Mouse (Mus musculus) skeletal muscle tissue, adult 2 months (tissue): ENCODE results near the gene Wfdc8.
"Not testable (repeated sequence)": the region's sequence is repeated elsewhere in the genome, so short reads cannot be mapped to it uniquely, and the experiment has no call there.

Experiments
- DNase-seq: peaks from one replicate; pipeline ENCODE4 v3.0.0-alpha.2; 2012; ENCODE audit warnings: low read depth, low spot score

The Wfdc8 gene

DNA sequence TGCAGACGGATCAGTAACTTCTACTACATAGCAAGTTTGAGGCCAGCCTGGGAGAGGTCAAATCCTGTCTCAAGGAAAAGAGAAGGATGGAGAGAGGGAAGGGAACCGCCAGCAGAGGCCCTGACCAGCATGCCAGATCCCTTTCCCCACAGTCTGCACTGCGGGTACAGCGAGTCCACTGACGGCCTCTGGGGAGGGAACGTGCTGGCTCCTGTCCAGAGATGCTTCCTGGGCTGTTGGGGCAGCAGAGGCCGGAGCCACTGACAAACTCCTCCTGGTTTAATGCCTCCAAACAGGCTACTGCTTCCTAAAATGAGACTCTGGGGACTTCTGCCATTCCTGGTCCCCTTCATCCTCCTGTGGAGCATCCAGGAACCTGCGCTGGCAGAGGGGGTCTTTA, at the start of gene Wfdc8, which contains the start of gene Wfdc6b:
Gene Wfdc8 (minus strand): TSS at position 156 of the 400 bp plus-strand sequence.
Gene Wfdc6b (plus strand): TSS at position 52 of the 400 bp plus-strand sequence.
- not testable (repeated sequence) for DNase-seq

- DNase-seq = no peak
Measured at GRCm38 (mm10) chr2:164656483-164656882, 43.1 kb upstream of the Wfdc8 start, which contains the start of gene Wfdc9. Wfdc9 (minus strand) TSS chr2:164656583.

GRCm38 (mm10) chr2:164655858-164656257, 42.4 kb upstream of the Wfdc8 start, which contains the start of gene Wfdc10:
Wfdc10 (plus strand) TSS chr2:164656046.
- DNase-seq = no peak

DNA sequence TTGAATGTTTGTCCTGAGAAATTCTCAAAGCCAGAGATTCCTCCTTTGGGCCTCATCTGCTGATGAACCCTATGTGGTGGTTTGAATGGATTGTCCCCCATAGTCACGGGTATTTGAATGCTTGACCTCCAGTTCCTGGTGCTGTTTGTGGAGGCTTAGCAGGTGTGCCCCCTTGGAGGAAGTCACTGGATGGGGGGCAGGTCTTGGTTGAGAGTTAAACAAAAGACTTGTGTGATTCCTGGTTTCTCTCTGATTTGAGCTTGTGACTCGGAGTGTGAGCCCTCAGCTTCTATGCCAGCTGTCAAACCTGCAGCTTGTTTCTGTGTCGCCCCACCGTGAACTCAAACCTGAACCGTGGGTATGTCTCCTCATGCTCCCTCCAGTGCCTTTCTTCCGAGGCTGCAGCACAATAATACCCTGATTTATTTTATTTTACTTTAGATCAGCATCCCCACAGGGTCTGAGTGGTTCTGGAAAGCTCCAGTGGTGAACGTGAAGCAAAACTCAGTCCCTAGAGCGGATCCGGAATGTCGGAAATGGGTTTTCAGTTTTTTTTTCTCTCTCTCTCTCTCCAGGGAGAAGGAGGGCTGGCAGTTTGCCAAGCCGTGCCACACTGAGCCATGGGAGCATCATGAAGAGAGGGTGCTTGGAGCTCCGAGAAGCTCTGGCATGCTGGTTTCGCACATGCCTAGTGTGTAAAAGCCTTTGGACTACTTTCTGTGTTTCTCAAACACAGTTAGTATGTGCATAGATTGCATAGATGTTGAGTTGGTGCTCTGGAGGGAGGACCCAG, 28.7 kb upstream of the Wfdc8 start:
- DNase-seq = no peak

DNA sequence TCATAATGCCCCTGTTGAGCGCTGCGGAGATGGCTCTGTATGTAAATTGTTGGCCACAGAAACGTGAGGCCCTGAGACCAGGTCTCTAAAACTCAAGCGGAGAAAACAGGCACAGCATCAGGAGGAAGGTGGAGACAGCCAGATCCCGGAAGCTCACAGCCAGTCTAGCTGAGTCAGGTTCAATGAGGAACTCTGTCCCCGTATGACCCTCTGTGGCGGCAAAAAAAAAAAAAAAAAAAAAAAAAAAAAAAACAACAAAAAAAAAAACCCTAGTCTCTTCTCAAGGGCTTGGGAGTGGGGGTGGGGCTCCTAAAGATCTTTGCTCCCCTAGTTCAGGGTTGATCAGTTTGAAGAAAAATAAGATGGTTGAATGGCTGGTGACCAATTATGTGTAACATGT, 27.7 kb upstream of the Wfdc8 start:
- DNase-seq = no peak

DNA sequence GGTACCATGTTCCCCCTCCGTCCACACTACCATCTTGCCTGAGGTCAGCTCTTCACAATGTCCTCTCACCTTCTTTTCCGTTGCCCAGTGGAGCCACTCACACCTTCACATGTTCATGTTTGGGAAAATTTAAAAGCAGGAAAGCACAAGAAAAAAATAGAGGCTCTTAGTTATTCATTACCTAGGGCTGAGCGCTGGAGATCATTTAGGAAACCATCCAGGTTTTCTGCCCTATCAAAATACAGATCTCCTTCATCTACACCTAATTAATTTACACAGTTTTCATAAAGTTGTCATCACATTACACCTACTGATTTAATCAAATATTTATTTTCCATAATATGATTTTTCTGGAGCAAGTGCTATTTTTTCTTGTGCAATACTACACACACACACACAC, 25.3 kb upstream of the Wfdc8 start, which contains the start of gene Wfdc16:
Gene Wfdc16 (minus strand): TSS at position 101 of the 400 bp plus-strand sequence.
- no peak for DNase-seq

DNA sequence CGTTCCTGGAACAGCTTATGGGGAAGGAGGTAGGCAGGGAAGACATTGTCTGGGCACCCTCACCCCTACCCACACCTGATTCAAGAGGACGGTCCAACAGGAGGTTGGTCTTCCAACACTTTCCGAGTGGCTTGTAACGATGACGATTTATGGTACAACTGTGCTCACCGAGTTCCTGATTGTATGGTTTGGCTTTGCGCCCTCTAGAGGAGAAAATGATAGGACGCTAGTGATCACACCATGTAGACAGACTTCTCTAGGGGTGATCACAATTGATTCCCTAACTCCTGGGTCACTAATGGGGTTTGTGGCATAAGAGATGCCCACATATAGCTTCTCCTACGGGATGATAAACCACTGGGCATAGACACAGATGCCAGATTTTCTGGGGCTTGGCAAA, 21.8 kb upstream of the Wfdc8 start:
- DNase-seq = no peak

GRCm38 (mm10) chr2:164621775-164622174, 8.3 kb upstream of the Wfdc8 start:
- DNase-seq = no peak

- no peak for DNase-seq
Measured at GRCm38 (mm10) chr2:164619050-164619449, 5.6 kb upstream of the Wfdc8 start.

DNA sequence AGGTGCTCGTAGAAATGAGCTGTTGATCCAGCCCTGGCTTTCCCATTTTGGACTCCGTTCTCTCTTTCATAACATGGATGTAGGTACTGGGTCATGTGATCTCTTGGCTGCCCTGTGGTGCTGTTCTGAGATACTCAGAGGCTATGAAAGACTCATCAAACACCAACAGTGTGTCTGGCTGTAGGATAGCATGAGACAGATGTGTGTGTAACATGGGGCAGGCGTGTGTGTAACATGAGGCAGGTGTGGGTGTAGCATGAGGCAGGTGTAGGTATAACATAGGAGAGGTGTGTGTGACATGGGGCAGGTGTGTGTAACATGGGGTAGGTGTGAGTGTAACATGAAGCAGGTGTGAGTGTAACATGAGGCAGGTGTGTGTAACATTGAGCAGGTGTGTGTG, 2.0 kb upstream of the Wfdc8 start:
- no peak for DNase-seq

DNA sequence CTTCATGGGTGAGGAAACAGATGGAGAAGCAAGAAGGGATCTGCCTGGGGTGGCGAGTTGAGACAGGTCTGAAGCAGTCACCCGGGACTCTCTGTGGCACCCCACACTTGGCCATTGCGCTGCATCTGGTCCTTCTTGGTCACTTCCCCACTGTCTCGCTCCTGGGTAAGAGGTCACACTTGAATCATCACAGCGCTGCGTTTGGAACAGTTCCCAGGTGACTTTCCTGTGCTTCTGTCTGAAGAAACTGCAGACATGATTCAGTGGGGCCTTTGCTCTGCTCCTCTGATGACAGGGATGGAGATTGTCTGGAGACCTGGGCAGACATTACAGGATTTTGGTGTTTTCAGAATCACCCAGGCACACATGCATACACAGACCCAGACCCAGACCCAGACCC, 4.6 kb downstream of the Wfdc8 start:
- no peak for DNase-seq

GRCm38 (mm10) chr2:164604411-164604810, 9.0 kb downstream of the Wfdc8 start:
- no peak for DNase-seq

DNA sequence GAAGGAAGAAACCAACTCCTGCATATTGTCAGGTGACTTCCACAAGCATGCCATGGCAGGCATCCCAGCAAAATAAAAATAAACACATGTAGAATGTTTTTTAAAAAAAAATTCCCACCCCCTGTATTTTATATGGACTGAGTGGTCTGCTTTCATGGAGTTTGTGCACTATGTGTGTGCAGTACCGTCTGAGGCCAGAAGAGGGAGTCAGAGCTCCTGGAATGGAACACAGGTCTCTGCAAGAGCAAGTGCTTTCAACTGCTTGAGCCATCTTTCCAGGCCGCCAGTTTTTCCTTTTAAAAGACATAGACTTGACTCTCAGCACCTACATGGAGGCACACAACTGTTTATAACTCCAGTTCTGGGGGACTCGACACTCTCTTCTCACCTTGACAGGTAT, 9.9 kb downstream of the Wfdc8 start:
- no peak for DNase-seq

DNA sequence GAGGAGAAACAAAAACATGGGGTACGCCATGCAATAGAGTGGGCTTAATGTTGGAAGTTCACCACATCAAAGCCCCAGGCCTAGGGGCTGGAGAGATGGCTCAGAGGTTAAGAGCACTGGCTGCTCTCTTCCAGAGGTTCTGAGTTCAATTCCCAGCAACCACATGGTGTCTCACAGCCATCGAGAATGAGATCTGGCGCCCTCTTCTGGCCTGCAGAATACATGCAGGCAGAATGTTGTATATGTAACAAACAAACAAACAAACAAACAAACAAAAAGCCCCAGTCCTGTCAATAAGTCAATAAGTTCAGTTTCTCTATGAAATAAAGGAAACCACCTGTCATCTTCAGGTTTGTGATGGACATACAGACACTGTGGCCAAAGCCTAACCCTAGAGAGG, 13.2 kb downstream of the Wfdc8 start:
- DNase-seq = no peak

- DNase-seq = no peak
Measured at GRCm38 (mm10) chr2:164593494-164593893, 19.9 kb downstream of the Wfdc8 start, which contains the start of gene Eppin. Eppin (minus strand) TSS chr2:164593594.

DNA sequence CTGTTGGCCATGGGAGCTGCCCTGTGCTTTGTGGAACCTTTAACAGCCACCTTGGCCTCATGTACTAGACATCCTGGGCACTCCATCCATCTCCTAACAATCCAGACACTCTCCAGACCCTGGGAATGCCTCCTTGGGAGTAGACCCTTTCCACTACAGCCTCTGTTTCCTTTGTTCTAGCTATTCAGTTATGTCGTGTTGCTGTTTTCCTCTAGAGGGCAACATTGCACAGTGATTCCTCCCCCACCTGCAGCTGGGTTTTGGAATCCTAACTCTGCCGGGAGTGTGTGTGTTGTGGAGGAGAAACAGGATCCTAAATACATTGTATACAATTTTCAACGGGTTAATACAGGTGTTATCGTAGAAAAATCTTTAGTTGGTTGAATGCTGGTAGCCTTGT, 21.4 kb downstream of the Wfdc8 start:
- DNase-seq = no peak

DNA sequence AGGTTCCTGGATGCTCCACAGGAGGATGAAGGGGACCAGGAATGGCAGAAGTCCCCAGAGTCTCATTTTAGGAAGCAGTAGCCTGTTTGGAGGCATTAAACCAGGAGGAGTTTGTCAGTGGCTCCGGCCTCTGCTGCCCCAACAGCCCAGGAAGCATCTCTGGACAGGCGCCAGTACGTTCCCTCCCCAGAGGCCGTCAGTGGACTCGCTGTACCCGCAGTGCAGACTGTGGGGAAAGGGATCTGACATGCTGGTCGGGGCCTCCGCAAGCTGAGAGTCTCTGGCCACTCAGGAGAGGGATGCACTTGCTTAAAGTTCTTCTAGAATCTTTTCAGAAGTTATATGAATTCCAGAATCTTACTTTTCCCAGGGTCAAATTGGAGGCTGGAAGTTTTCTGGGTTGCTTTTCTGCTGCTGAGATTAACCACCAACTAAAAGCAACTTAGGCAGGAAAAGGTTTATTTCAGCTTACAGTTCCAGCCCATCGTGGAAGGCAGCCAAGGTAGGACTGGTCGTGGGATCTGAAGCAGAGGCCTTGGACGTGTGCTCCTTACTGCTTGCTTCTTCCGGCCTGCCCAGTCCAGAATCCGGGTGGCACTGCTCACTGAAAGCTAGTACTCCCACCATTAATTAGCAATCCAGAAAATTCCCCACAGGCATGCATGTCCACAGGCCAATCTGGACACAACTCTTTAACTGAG, 28.3 kb downstream of the Wfdc8 start, which contains the start of gene Wfdc6a:
Gene Wfdc6a (minus strand): TSS at position 423 of the 701 bp plus-strand sequence.
- DNase-seq = peak; percentile 5

- DNase-seq = not testable (repeated sequence)
Measured at GRCm38 (mm10) chr2:164573359-164573758, 40.1 kb downstream of the Wfdc8 start, which contains the start of gene Spint3. Spint3 (minus strand) TSS chr2:164573459.

DNA sequence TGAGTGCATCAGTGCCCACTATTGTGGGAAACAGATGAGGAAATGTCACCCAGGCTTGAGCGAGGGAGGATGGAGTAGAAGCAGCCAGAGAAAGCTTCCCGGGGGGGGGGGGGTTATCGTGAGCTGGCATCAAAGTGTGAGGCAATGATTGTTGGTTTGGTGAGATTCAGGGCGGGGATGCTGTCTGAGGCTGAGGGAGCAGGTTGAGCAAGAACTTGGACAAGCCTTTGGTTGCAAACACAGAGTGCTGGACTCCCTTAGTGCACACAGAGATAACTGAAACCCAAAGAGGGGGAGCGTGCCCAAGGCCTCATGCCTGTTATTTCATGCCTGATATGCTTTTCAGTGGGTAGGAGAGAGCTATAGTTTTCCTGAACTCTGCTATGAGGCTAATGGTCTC, 46.0 kb downstream of the Wfdc8 start:
- no peak for DNase-seq

- no peak for DNase-seq
Measured at GRCm38 (mm10) chr2:164566997-164567396, 46.4 kb downstream of the Wfdc8 start.

DNA sequence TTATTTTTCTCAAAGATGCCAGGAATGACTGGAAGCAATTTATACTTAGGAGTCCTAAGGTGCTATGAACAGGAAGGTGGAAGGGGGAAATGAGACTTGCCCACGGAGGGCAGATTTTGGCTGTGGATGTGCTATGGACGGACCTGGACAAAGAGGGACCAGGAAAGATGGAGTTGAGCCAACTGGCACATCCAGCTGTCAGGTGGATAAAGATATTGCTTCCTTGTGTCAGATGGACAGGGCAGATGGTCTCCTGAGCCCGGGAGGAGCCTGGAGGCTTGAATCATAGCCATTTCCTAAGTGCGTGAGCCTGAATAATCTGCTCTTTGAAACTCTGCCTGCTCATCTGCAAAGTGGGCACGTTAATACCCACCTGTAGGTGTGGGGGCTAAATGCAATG, 49.1 kb downstream of the Wfdc8 start:
- DNase-seq = no peak

- no peak for DNase-seq
Measured at GRCm38 (mm10) chr2:164563339-164564038, 49.9 kb downstream of the Wfdc8 start.
